Mouse (Mus musculus) hindbrain, embryonic 16.5 days (tissue): ENCODE data around the gene Desi2. TPM values are rescaled to one million over a fixed set of nuclear protein-coding genes. Genes with fewer than 3 reads are reported as not detected.
"Not testable (repeated sequence)": the region's sequence is repeated elsewhere in the genome, so short reads cannot be mapped to it uniquely, and the experiment has no call there.

Experiments used
- ATAC-seq: fragments of 200-750 bp; cut with Nextera tagmentation; 2 replicates; pipeline ENCODE4 v1.8.0; 2017; ENCODE audit warnings: moderate TSS enrichment, moderate library complexity
- H3K27ac ChIP-seq: fragments of 300-500 bp; sonication (generic); 2 replicates; pipeline ENCODE4 v1.5.1; 2014; ENCODE audit warnings: low read depth, mild to moderate bottlenecking, control low read depth, low read length, moderate library complexity
- H3K27me3 ChIP-seq: fragments of 300-500 bp; sonication (generic); replicated peaks from 2 replicates; pipeline ENCODE4 v1.6.1; 2014; ENCODE audit warnings: low read length; ENCODE audit not compliant: control insufficient read depth, insufficient read depth
- H3K36me3 ChIP-seq: fragments of 300-500 bp; sonication (generic); 2 replicates; pipeline ENCODE4 v1.6.1; 2014; ENCODE audit warnings: mild to moderate bottlenecking, low read length, moderate library complexity, mixed read lengths; ENCODE audit not compliant: control insufficient read depth, insufficient read depth
- H3K4me1 ChIP-seq: fragments of 300-500 bp; sonication (generic); 2 replicates; pipeline ENCODE4 v1.6.1; 2014; ENCODE audit warnings: low read depth, low read length; ENCODE audit not compliant: control insufficient read depth, insufficient read depth
- H3K4me2 ChIP-seq: fragments of 300-500 bp; sonication (generic); 2 replicates; pipeline ENCODE4 v1.6.1; 2014; ENCODE audit warnings: mild to moderate bottlenecking, low read length, control low read depth, moderate library complexity
- H3K4me3 ChIP-seq: fragments of 300-500 bp; sonication (generic); 2 replicates; pipeline ENCODE4 v1.5.1; 2014; ENCODE audit warnings: mild to moderate bottlenecking, low read length, control low read depth, moderate library complexity
- H3K9ac ChIP-seq: fragments of 300-500 bp; sonication (generic); 2 replicates; pipeline ENCODE4 v1.6.1; 2014; ENCODE audit warnings: low read depth, mild to moderate bottlenecking, control low read depth, low read length, moderate library complexity
- H3K9me3 ChIP-seq: fragments of 300-500 bp; sonication (generic); 2 replicates; pipeline ENCODE4 v1.6.1; 2014; ENCODE audit warnings: mild to moderate bottlenecking, low read length, moderate library complexity; ENCODE audit not compliant: control insufficient read depth
- WGBS: fragments of 180-500 bp; shearing (Covaris S2); extraction: QIAGEN DNeasy Blood & Tissue Kit; methylation state at CpG from one replicate; pipeline ENCODE4 v1.1.7; 2014; 5-methylcytosine and 5-hydroxymethylcytosine counted together
- polyA plus RNA-seq: library from polyadenylated mRNA; unstranded; fragments of >200 nt; fragmentation: Nextera tagmentation; extraction: Ambion mirVana; gene quantifications from 2 replicates; pipeline ENCODE4 v1.2.1, GENCODE M21; 2015

Gene Desi2
- polyA plus RNA-seq, 1 experiment from 2014 or later, result 20.1 TPM

DNA sequence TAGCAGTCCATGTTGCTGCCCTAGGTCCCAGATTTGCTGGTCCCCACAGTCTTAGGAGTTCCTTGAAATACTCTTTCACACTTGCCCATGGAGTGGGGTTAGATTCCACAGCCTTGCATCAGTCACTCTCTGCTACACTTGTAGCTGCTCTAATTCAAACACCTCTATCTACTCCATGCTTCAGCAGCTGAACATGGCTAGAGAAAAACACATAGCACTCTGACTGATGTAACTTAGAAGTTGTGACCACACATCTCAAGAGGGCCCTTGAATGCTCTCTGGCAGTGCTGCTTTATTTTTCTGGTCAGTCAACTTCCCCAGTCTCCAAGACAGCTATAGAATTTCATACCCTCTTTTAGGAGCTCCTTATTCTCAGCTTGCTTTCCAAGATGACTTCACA, 22.7 kb downstream of the Desi2 start:
- no peak overlapping the region for H3K4me3 ChIP-seq
- ATAC-seq, result no peak
- no peaks in the 10 kb centered on the region for H3K9me3 ChIP-seq
- no peaks in the 10 kb centered on the region for H3K27me3 ChIP-seq
- H3K4me2 ChIP-seq, result no peak overlapping the region
- no peak overlapping the region for H3K9ac ChIP-seq
- no peak overlapping the region for H3K27ac ChIP-seq
- H3K36me3 ChIP-seq, result no peaks in the 10 kb centered on the region
- H3K4me1 ChIP-seq, result no peaks in the 10 kb centered on the region

DNA sequence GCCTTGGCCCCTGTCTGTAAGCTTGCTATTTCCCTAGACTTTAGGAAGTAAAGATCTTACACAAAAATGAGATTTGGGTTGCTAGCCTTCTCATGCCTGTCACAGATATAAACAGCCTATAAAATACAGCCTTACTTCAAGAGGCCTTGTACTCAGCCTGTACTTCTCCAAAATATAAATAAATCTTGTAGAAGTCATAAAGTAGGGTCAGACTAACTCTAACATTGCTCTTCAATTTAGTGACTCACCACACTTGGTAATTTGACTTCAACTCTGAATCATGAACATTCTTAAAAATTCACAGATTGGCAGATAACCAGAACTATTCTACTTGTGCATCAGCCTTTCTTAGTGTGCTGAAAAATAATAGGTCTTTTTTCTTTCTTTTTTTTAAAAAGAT, 29.9 kb downstream of the Desi2 start:
- no peaks in the 10 kb centered on the region for H3K4me1 ChIP-seq
- H3K9ac ChIP-seq, result no peak overlapping the region
- no peaks in the 10 kb centered on the region for H3K36me3 ChIP-seq
- ATAC-seq, result no peak
- H3K4me2 ChIP-seq, result no peak overlapping the region
- H3K9me3 ChIP-seq, result no peaks in the 10 kb centered on the region
- H3K27me3 ChIP-seq, result no peaks in the 10 kb centered on the region
- no peak overlapping the region for H3K4me3 ChIP-seq
- H3K27ac ChIP-seq, result no peak overlapping the region

GRCm38 (mm10) chr1:178218305-178218704, 31.1 kb downstream of the Desi2 start:
- no peak overlapping the region for H3K27ac ChIP-seq
- ATAC-seq, result no peak

GRCm38 (mm10) chr1:178219166-178220077, 32.2 kb downstream of the Desi2 start:
- Histone ChIP-seq H3K36me3 (no peaks in the 10 kb centered on the region), H3K27me3 (no peaks in the 10 kb centered on the region), H3K9me3 (0 out of 2 replicates have a peak, but pooled peaks cover 3% of the 10 kb centered on the region), H3K27ac (no peak overlapping the region), H3K4me3 (no peak overlapping the region), H3K9ac (no peak overlapping the region), H3K4me1 (no peaks in the 10 kb centered on the region), H3K4me2 (no peak overlapping the region)
- 83% methylated on average over 5 of the region's 5 CpGs for WGBS
- no peak for ATAC-seq

More at GRCm38 (mm10) chr1:178218305-178218704, 31.1 kb downstream of the Desi2 start:
- Histone ChIP-seq H3K9ac (no peak overlapping the region), H3K9me3 (no peaks in the 10 kb centered on the region), H3K4me2 (no peak overlapping the region), H3K4me1 (no peaks in the 10 kb centered on the region), H3K27me3 (no peaks in the 10 kb centered on the region), H3K4me3 (no peak overlapping the region), H3K36me3 (no peaks in the 10 kb centered on the region)

DNA sequence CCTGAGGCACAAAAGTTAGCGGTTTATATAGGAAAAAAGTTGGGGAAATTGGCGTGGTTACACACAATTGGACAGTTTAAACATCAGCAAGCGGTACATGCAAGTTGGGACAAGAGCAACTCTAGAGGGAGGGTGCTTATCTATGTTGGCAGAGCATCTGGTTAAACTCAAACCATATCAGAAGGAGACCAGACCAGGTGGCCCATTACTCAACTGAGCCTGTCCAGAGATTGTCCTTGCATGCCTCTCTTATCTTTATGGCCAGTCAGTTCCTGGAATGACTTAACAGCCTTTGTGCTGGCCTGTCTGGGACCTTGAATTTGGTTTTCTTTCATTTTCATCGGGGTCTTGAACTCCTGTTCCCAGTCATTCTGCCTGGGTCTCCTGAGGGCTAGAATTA, 41.7 kb downstream of the Desi2 start:
- WGBS, result 99% methylated on average over 4 of the region's 4 CpGs
- H3K9me3 ChIP-seq, result peaks cover 26% of the 10 kb centered on the region
- ATAC-seq, H3K4me2 ChIP-seq, H3K27me3 ChIP-seq, H3K27ac ChIP-seq, H3K9ac ChIP-seq, H3K4me1 ChIP-seq, H3K4me3 ChIP-seq: not testable (repeated sequence)
- peaks cover 16% of the 10 kb centered on the region for H3K36me3 ChIP-seq

GRCm38 (mm10) chr1:178234109-178234508, 46.9 kb downstream of the Desi2 start:
- H3K4me3 ChIP-seq, result no peak overlapping the region
- ATAC-seq, result no peak

GRCm38 (mm10) chr1:178235919-178236466, 48.8 kb downstream of the Desi2 start:
- no peaks in the 10 kb centered on the region for H3K27me3 ChIP-seq
- no peak for ATAC-seq
- WGBS, result 82% methylated on average over 2 of the region's 2 CpGs
- H3K9ac ChIP-seq, result no peak overlapping the region
- H3K4me2 ChIP-seq, result no peak overlapping the region
- H3K4me3 ChIP-seq, result no peak overlapping the region
- H3K9me3 ChIP-seq, result no peaks in the 10 kb centered on the region
- H3K27ac ChIP-seq, result no peak overlapping the region
- no peaks in the 10 kb centered on the region for H3K4me1 ChIP-seq
- H3K36me3 ChIP-seq, result 0 out of 2 replicates have a peak, but pooled peaks cover 6% of the 10 kb centered on the region

More at GRCm38 (mm10) chr1:178234109-178234508, 46.9 kb downstream of the Desi2 start:
- Histone ChIP-seq H3K36me3 (0 out of 2 replicates have a peak, but pooled peaks cover 4% of the 10 kb centered on the region), H3K9me3 (no peaks in the 10 kb centered on the region), H3K27me3 (no peaks in the 10 kb centered on the region), H3K4me1 (no peaks in the 10 kb centered on the region), H3K27ac (no peak overlapping the region), H3K4me2 (no peak overlapping the region), H3K9ac (no peak overlapping the region)
- 95% methylated on average over 3 of the region's 3 CpGs for WGBS

- Histone ChIP-seq H3K4me3 (no peak overlapping the region), H3K9ac (no peak overlapping the region), H3K36me3 (peaks cover 10% of the 10 kb centered on the region; the same call in 1 of the 2 replicates), H3K4me2 (no peak overlapping the region), H3K9me3 (no peaks in the 10 kb centered on the region), H3K4me1 (no peaks in the 10 kb centered on the region), H3K27me3 (no peaks in the 10 kb centered on the region), H3K27ac (no peak overlapping the region)
- ATAC-seq, result no peak
- WGBS, result 91% methylated on average over 1 of the region's 1 CpGs
These were observed 51.5 kb downstream of the Desi2 start for GRCm38 (mm10) chr1:178238676-178239075.

GRCm38 (mm10) chr1:178241884-178242508, 54.8 kb downstream of the Desi2 start:
- 92% methylated on average over 1 of the region's 1 CpGs for WGBS
- Histone ChIP-seq H3K9ac (no peak overlapping the region), H3K9me3 (no peaks in the 10 kb centered on the region), H3K27me3 (no peaks in the 10 kb centered on the region), H3K27ac (no peak overlapping the region), H3K36me3 (peaks cover 14% of the 10 kb centered on the region; the same call in 1 of the 2 replicates), H3K4me1 (no peaks in the 10 kb centered on the region), H3K4me2 (no peak overlapping the region), H3K4me3 (no peak overlapping the region)
- ATAC-seq, result no peak
